Mouse (Mus musculus): ENCODE measurements around the gene Ripk3.

GRCm38 (mm10) chr14:55830331-55830730 lies 41.7 kb upstream of the Ripk3 start:
- TF ChIP-seq POLR2A (IDR thresholded peaks at IDR 0.05; ENCODE audit: insufficient read depth, low read length) (no peak), CTCF (IDR thresholded peaks at IDR 0.05; ENCODE audit: low read depth, low read length) (no peak)

Data from ES-Bruce4 (cell line).